Mouse (Mus musculus) adrenal gland, postnatal 25 days (tissue): ENCODE measurements at regions not wholly inside any gene's neighbourhood (a gene's known extent, or its start where the extent isn't known, plus 50 kb on each side); places are given as distances from the start of the nearest gene placed in this dataset.

Experiments used
- DNase-seq: peaks from one replicate; pipeline ENCODE4 v3.0.0; 2021; ENCODE audit warnings: mixed read lengths

DNA sequence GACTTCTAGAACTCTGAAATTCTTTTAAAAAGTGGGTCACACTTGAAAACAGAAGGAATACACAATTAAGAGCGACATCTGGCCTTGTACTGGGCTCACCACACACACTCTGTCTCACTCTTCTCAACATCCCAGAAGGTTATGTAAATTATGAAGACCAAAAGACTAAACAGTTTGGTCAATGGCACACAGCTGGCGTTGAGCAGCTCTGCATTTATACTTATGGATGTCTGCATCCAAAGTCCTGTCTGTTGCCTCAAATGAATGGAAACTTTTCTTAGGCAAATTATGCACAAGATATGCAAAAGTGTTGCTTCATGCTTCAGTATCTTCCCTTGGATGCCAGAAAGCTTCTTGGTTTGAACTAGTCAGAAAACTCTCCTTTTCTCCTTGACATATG is 323.5 kb downstream of the Ppp3ca start:
- no peak for DNase-seq

DNA sequence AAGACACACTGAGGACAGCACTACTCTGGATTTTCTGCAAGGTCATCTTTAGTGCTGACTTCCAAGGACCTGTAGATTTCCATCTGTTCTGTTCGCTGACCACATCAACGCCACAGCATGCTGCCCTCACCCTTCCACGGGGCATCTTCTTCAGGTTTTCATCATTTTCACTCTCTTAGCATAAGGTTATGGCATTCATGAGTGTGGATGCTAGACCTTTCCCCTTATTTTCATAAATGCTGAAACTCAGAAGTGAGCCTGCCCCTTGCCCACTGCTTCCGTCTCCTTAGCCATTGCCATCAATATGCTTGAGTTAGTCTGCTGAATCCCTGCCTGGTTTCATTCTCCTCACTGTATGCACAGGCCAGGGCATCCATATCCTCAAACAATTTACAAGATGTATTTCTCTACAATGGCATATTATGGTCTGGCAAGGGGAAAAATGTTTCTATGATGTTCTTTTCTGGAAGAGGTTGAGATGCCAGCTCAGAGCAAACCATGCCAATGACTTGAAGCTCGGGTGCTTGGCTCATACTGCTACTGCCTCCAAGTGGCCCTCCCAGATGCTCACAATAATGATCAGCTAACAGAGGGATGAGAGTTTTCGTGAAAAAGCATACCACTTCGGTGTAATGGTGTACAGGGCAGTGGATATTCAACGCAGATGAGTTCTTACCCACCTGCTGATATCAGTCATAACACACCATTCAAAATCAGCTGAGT is 324.6 kb downstream of the Ppp3ca start:
- DNase-seq, result peak; percentile 2

- no peak for DNase-seq
Observed at GRCm38 (mm10) chr3:136995611-136996335, 325.8 kb downstream of the Ppp3ca start.

DNA sequence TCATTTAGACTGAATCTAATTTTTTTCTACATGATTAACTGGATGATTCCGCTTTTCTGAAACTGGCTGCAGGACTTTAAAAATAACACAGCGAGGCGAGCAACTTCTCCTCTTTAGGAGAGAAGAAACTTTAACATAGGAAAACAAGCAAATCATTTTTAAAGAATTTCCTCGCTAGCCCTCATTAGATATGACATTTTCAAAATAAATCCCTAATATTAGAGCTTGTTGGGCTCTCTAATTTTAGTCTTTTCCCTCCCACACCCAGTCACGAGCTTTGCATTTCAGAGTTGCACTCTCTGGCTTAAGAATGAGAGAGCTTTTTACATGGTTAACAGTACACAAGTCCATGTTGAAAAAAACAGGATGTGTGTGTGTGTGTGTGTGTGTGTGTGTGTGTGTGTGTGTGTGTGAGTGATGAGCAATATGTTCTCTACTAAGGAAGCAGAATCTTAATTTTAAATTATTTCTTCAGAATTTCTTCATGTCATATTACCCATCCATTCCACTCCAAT is 326.5 kb downstream of the Ppp3ca start:
- DNase-seq, result no peak

DNA sequence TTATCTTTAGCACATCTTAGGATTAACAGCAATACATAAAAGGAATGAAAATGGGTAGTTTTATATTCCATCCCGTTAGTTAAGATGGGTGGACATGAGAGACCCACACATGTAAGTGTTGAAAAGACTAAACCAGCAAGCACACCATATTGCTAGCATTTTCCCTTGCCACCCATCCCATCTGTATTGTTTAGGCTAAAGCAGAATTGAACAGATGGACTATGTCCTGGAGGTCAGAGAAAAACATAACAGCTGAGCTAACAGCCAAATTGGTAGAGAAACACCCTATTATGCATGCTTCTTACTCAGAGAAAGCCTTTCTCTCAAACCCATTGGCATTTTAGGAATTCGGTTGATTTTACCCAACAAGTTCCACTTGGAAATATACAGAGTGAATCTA is 329.3 kb upstream of the Emcn start:
- DNase-seq, result no peak

GRCm38 (mm10) chr3:137014686-137015085 is 326.2 kb upstream of the Emcn start:
- no peak for DNase-seq

GRCm38 (mm10) chr3:137015199-137015598 is 325.7 kb upstream of the Emcn start:
- no peak for DNase-seq

DNA sequence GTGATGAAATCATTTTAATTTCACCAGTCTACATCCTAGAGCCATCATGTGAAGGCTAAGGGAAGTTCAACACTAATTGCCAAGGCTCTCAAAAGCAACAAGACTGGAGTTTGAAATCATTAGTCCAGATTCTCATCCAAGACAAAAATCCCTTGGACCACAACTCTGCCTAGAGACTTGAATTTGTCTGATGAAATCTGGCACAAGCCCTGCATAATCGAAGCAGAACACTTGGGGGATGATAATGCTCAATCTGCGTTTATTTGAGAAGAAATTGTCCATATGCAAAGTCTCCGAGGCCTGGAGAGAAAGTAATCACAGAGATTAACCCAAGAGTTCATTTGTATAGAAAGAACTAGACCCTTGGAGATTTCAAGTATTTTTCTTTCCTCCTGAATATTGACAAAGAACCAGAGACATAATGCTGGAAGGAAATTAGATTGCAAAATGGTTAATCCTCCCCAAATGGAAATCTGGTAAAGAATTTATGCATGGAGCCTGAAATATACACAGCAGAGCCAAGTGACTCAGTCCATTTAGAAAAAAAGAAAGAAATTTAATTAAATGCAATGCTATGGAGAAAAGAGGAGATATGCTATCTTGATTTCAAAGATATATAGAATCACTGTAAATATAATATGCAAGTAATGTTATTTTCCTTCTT is 320.8 kb upstream of the Emcn start:
- DNase-seq, result no peak

- no peak for DNase-seq
Observed at GRCm38 (mm10) chr3:137029546-137029945, 311.3 kb upstream of the Emcn start.

GRCm38 (mm10) chr3:137032802-137033201 is 308.1 kb upstream of the Emcn start:
- no peak for DNase-seq

DNA sequence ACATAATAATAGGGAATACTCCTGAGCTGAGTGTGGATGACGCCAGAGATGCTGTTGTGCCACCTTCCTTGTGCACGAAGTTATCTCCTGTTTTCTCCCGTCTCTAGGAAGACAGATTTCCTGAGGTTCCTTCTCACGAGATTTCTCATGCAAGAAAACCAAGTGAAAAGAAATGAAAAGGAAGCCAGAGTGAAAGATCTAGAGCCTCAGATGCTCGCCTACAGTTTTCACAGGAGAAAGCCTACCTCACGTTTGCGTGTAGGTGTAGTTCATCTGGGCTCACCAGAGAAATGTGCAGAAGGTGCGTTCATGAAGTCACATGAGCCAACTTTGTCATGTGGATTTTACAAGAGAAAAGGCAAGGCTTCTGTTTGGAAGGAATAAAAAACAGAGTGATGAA is 301.2 kb upstream of the Emcn start:
- DNase-seq, result no peak

- DNase-seq, result no peak
Observed at GRCm38 (mm10) chr3:137056544-137057224, 284.2 kb upstream of the Emcn start.

GRCm38 (mm10) chr3:137057225-137057910 is 283.5 kb upstream of the Emcn start:
- DNase-seq, result no peak

DNA sequence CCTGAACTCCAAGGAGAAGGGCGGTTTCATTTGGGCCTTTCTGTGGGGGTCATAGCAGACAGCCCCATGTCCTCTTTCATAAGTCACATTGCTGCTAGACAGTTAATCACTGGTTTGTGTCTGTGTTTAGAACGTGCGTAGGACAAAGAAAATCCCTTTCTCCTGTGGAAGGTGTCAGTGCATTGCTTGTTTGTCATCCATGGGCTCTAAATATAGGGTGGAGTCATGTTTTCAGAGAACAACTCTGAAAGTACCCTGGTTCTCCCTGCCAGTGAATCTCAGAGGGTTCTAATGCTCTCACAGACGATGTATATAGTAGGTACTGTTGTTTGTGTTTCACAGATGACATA is 283.0 kb upstream of the Emcn start:
- no peak for DNase-seq

DNA sequence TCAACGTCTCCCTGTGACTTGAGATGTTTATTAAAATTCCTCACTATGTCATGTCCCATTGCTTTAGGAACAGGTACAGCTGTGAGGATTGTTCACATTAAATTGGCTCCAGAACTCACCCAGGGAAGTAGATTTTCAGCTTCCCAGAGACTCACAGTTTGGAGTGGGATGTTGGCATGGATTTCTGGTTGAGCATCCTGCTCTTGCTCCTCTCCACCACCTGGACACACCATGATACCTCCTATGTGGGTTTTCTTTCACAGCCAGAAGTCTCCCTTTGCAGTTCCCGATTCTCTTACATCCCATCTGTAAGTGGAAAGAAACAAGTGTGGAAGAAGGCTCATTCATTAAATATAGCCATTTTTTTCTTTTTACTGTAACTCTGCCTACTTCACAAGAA is 278.8 kb upstream of the Emcn start:
- DNase-seq, result no peak

DNA sequence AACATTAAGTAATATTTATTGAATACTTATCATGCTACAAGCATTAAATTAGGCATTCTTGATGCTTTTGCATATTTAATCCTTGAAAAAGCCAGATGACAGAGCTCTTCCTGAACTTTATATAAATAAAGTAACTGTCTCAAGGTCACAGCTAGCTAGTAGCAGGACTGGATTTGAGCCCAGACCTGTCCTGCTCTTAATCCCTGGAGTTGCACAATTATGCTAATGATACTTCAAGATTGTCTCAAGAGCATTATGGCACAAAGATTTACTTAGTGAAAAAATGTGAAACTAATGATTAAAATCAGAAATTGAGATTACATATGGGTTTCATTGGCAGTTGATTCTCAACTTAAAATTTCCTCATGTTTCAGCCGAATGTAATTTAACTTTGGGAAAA is 273.5 kb upstream of the Emcn start:
- no peak for DNase-seq

DNA sequence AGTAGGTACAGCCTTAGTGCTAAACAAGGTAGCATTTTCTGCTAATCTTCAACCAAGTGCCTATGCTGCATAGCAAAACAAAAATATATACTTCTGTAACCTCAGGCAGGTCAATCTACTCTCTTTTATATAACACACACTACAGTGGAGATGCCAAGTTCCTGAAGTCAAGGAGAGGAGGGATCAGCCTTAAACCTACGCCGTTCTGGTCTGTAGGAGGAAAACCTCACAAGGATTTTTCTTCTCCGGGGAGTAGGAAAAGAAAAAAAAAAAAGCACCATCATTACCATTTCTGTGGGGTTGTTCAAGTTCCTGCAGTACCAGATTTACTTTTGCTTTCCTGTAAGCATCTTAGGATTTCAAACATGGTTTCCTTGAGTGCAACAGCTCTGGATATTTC is 271.5 kb upstream of the Emcn start:
- no peak for DNase-seq

DNA sequence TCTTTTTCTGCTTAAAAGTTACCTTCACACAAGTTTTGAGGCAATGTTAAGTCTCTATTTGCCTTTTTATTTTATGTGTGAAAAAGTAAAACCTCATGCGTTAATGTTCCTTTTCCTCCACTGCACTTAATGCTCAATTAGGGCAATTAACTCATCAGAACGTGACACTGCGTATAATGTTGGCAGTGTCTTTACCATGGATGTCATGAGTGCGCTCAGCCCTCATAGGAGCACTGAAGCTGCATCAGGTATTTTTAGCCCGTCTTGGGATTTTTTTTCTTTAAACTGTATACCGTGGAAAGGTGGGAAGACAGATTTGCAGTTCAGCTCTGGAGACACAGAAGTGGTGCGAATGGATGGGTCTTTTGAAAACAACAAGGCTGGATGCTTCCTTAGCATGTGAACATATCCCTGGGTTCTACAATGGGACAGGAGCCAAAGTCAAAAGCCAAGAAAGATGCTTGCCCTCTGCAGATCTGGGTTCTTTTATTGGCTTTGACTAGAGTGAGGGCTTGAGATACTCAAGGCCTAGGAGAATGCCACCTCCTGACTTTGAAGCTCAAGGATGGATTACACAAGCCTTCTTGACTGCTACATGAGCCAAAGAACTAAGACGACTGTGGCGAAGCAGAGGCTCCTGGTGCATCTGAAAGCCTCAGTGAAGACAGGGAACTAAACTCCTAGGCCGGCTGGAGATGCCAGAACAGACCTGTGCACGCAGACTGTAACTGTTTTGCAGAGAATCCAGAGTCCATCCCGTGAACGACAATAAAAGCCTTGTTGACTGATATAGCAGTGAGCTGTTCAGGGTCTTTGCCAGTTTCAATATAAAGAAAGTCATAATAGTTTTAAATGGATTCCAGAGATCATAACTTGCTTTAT is 262.9 kb upstream of the Emcn start:
- no peak for DNase-seq

DNA sequence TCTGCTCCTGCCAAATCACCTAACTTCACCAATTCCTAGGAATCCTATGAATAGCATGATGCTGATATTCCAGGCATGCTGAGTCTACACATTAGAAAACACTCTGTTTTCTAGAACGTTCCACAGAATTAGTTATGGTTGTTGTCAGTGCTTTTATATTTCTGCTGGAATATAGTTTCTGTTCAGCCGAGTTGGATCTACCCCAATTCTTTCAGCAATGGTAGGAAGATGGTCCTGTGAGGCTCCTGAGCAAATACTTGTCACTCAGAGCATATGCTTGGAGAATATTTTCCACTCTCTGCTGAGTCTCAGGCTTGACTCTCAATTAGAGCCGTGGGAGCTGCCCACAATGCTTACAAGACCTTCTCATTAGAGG is 262.3 kb upstream of the Emcn start:
- no peak for DNase-seq

- no peak for DNase-seq
Observed at GRCm38 (mm10) chr3:137086896-137087295, 254.0 kb upstream of the Emcn start.
